In the genomic region with DNA sequence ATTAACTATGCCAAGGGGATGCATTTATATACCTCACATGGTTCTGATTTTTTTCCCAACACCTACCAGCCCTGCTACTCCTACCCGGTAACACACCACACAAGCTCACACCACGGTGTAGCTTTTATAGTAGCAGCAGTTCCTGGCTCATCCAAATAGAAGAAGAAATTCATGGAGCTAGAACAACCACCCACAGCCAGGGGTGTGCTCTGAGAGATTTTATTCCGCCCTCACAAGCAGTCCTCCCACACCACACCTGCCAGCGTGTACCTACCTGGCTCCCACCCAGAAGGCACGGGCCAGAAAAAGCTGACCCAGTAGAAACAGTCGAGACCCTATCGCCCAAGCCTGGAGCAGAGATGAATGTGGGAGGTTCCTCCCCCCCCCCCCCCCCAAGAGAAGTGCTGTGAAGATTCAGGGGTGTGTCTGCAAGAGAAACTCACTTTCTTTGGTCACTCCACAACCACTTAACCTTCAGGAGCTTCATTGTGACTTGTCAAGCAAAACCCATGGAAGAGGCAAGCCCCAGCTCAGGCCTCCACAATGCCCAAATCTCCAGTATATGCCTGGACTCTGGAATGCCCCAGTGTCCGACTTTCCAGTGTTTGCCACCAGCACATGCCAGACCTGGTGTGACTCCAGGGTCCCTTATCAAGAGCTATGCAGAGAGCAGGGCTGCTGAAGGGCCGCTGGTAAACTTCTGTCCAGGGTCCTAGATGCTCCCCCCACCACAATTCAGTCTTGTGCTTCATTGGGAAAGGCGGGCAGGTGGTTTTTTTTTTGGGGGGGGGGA, we compare ENCODE assay signal across 8 mouse cellular contexts. TPM values are rescaled to one million over a fixed set of nuclear protein-coding genes. Genes with fewer than 3 reads are reported as not detected.
DNase-seq lines count a peak whose midpoint lies in the region; ATAC-seq and TF ChIP-seq lines count a peak whose summit lies in the region.

No protein-coding gene starts in this region.

- TF ChIP-seq CTCF in stomach, postnatal 0 days (IDR thresholded peaks at IDR 0.05; ENCODE audit: low read depth), result no peak

- H3K4me3 ChIP-seq in kidney, embryonic 14.5 days (ENCODE audit: low read length), result peak overlapping the region; percentile 60
- peak overlapping the region; percentile 70 for H3K4me3 ChIP-seq in embryonic facial prominence, embryonic 10.5 days
- peak overlapping the region; percentile 63 for H3K4me3 ChIP-seq in heart, embryonic 16.5 days (ENCODE audit: low read length)
- H3K4me3 ChIP-seq in limb, embryonic 12.5 days (replicated peaks), result peak overlapping the region; percentile 69
- peak overlapping the region; percentile 65 for H3K4me3 ChIP-seq in stomach, postnatal 0 days (ENCODE audit: low read depth, low read length)

- peaks cover 9% of the 10 kb centered on the region for H3K27me3 ChIP-seq in kidney, embryonic 14.5 days (ENCODE audit: control insufficient read depth, insufficient read depth, low read length)
- peaks cover 47% of the 10 kb centered on the region for H3K27me3 ChIP-seq in embryonic facial prominence, embryonic 10.5 days (replicated peaks; ENCODE audit: low read depth, poor library complexity, severe bottlenecking)
- H3K27me3 ChIP-seq in heart, embryonic 16.5 days (ENCODE audit: control insufficient read depth, insufficient read depth, low read length), result 0 out of 2 replicates have a peak, but pooled peaks cover 4% of the 10 kb centered on the region
- H3K27me3 ChIP-seq in limb, embryonic 12.5 days, result peaks cover 44% of the 10 kb centered on the region
- H3K27me3 ChIP-seq in stomach, postnatal 0 days (ENCODE audit: control insufficient read depth, insufficient read depth, low read length), result no peaks in the 10 kb centered on the region

- H3K27ac ChIP-seq in kidney, embryonic 14.5 days (ENCODE audit: low read depth, low read length), result no peak overlapping the region
- no peak overlapping the region for H3K27ac ChIP-seq in embryonic facial prominence, embryonic 10.5 days (replicated peaks)
- peak overlapping the region; percentile 80 for H3K27ac ChIP-seq in heart, embryonic 16.5 days (ENCODE audit: low read length)
- H3K27ac ChIP-seq in limb, embryonic 12.5 days, result no peak overlapping the region
- H3K27ac ChIP-seq in stomach, postnatal 0 days (replicated peaks), result no peak overlapping the region

- ATAC-seq in kidney, embryonic 14.5 days (ENCODE audit: low FRiP score, low TSS enrichment), result no peak
- no peak for ATAC-seq in heart, embryonic 16.5 days (replicated peaks; ENCODE audit: extremely low read depth, insufficient read depth, low FRiP score)
- ATAC-seq in limb, embryonic 12.5 days (ENCODE audit: insufficient number of reproducible peaks, insufficient read depth, low FRiP score, low TSS enrichment, low read depth), result no peak
- ATAC-seq in stomach, postnatal 0 days (ENCODE audit: low FRiP score, low TSS enrichment), result no peak

- WGBS in kidney, embryonic 14.5 days, result 43% methylated on average over 10 of the region's 10 CpGs
- whole genome bisulfite sequencing in embryonic facial prominence, embryonic 10.5 days, result 36% methylated on average over 10 of the region's 10 CpGs
- 34% methylated on average over 10 of the region's 10 CpGs for WGBS in heart, embryonic 16.5 days
- 44% methylated on average over 10 of the region's 10 CpGs for WGBS in limb, embryonic 12.5 days
- 34% methylated on average over 10 of the region's 10 CpGs for WGBS in stomach, postnatal 0 days

- no peaks in the 10 kb centered on the region for H3K36me3 ChIP-seq in kidney, embryonic 14.5 days (ENCODE audit: control insufficient read depth, insufficient read depth, low read length)
- no peaks in the 10 kb centered on the region for H3K36me3 ChIP-seq in embryonic facial prominence, embryonic 10.5 days (replicated peaks)
- 0 out of 2 replicates have a peak, but pooled peaks cover 2% of the 10 kb centered on the region for H3K36me3 ChIP-seq in heart, embryonic 16.5 days (ENCODE audit: control insufficient read depth, insufficient read depth)
- no peaks in the 10 kb centered on the region for H3K36me3 ChIP-seq in limb, embryonic 12.5 days
- no peaks in the 10 kb centered on the region for H3K36me3 ChIP-seq in stomach, postnatal 0 days (ENCODE audit: control insufficient read depth, insufficient read depth, low read length)

- DNase-seq in kidney, adult 18-20 months, result no peak
- no peak for DNase-seq in embryonic facial prominence, embryonic 10.5 days (ENCODE audit: low spot score)
- no peak for DNase-seq in stomach, postnatal 0 days (ENCODE audit: low spot score)
- no peak for DNase-seq in kidney, postnatal 25 days
- DNase-seq in lung, postnatal 25 days (ENCODE audit: low spot score), result no peak

- H3K9ac ChIP-seq in kidney, embryonic 14.5 days (ENCODE audit: low read depth, low read length), result peak overlapping the region; percentile 62; the same call in 1 of the 2 replicates
- peak overlapping the region; percentile 72 for H3K9ac ChIP-seq in heart, embryonic 16.5 days (ENCODE audit: low read length)
- H3K9ac ChIP-seq in limb, embryonic 12.5 days (replicated peaks), result 0 out of 2 replicates have a peak overlapping the region, but pooled peaks have one; percentile 65
- no peak overlapping the region for H3K9ac ChIP-seq in stomach, postnatal 0 days (ENCODE audit: low read length)

- H3K4me2 ChIP-seq in kidney, embryonic 14.5 days (replicated peaks; ENCODE audit: low read depth, low read length), result peak overlapping the region; percentile 84
- peak overlapping the region; percentile 79 for H3K4me2 ChIP-seq in heart, embryonic 16.5 days (ENCODE audit: low read depth, low read length)
- peak overlapping the region; percentile 84 for H3K4me2 ChIP-seq in limb, embryonic 12.5 days
- peak overlapping the region; percentile 74 for H3K4me2 ChIP-seq in stomach, postnatal 0 days (replicated peaks; ENCODE audit: low read depth)

- H3K9me3 ChIP-seq in kidney, embryonic 14.5 days (ENCODE audit: control insufficient read depth, low read length), result no peaks in the 10 kb centered on the region
- no peaks in the 10 kb centered on the region for H3K9me3 ChIP-seq in embryonic facial prominence, embryonic 10.5 days
- 0 out of 2 replicates have a peak, but pooled peaks cover 2% of the 10 kb centered on the region for H3K9me3 ChIP-seq in heart, embryonic 16.5 days (replicated peaks; ENCODE audit: control insufficient read depth, low read length)
- H3K9me3 ChIP-seq in limb, embryonic 12.5 days, result no peaks in the 10 kb centered on the region
- H3K9me3 ChIP-seq in stomach, postnatal 0 days (ENCODE audit: control insufficient read depth, low read length), result no peaks in the 10 kb centered on the region

- TF ChIP-seq EP300 in stomach, postnatal 0 days (optimal IDR thresholded peaks at IDR 0.05), result no peak

- H3K4me1 ChIP-seq in kidney, embryonic 14.5 days (ENCODE audit: control insufficient read depth, insufficient read depth, low read length), result peaks cover 3% of the 10 kb centered on the region; the same call in 1 of the 2 replicates
- peaks cover 27% of the 10 kb centered on the region for H3K4me1 ChIP-seq in embryonic facial prominence, embryonic 10.5 days
- H3K4me1 ChIP-seq in heart, embryonic 16.5 days (ENCODE audit: control insufficient read depth, insufficient read depth, low read length), result peaks cover 18% of the 10 kb centered on the region
- H3K4me1 ChIP-seq in limb, embryonic 12.5 days (replicated peaks), result peaks cover 30% of the 10 kb centered on the region
- no peaks in the 10 kb centered on the region for H3K4me1 ChIP-seq in stomach, postnatal 0 days (replicated peaks; ENCODE audit: control insufficient read depth, insufficient read depth)

RNA-seq across cellular contexts. Expression of a gene that starts 1.2 kb away (rescaled TPM):
- 36.5 and 43.7 TPM in 2 replicates for polyA plus RNA-seq in kidney, embryonic 14.5 days (2014; fragmentation: Nextera tagmentation; extraction: Ambion mirVana)
- polyA plus RNA-seq in embryonic facial prominence, embryonic 10.5 days (2016; fragmentation: Nextera tagmentation; extraction: Ambion mirVana), result 2.6 and 3.6 TPM in 2 replicates
- polyA plus RNA-seq in heart, embryonic 16.5 days (2015; fragmentation: Nextera tagmentation; extraction: Ambion mirVana), result 19.2 and 21.1 TPM in 2 replicates
- polyA plus RNA-seq in limb, embryonic 12.5 days (2016; fragmentation: Nextera tagmentation; extraction: Ambion mirVana), result 26.2 and 32.5 TPM in 2 replicates
- 19.1 and 19.9 TPM in 2 replicates for polyA plus RNA-seq in stomach, postnatal 0 days (2015; fragmentation: Nextera tagmentation; extraction: Ambion mirVana)
